Mouse (Mus musculus): ENCODE results near the gene Panx1. TPM values are rescaled to one million over a fixed set of nuclear protein-coding genes. Genes with fewer than 3 reads are reported as not detected.

Panx1 gene
- polyA plus RNA-seq, 1 experiment: 177 TPM

DNA sequence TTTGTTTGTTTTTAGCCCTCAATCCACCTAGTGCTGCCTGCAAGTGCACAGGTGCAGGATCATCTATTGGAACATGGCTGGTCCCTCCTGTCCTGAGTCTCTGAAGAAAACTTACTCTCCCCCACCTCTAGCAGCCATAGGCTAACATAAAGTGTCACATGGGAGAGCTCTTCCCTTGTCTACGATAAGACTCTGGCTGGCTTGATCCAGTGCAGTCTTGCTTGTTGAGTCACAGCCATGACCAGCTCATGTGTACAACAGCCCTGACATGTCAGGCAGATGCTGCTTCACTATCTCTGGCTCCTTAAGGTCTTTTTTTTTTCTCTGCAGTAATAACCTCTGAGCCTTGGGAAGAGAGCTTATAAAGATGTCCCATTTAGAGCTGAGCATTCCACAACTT lies 77.7 kb downstream of the Panx1 start:
- TF ChIP-seq CTCF (IDR thresholded peaks at IDR 0.05; ENCODE audit: borderline replicate concordance, extremely low read depth, insufficient read depth, insufficient read length): no peak
- no peak for TF ChIP-seq POLR2A (IDR thresholded peaks at IDR 0.05; ENCODE audit: borderline replicate concordance, extremely low read depth, insufficient read depth, insufficient read length, poor library complexity, severe bottlenecking)
- DNase-seq (ENCODE audit: low read depth): no peak

DNA sequence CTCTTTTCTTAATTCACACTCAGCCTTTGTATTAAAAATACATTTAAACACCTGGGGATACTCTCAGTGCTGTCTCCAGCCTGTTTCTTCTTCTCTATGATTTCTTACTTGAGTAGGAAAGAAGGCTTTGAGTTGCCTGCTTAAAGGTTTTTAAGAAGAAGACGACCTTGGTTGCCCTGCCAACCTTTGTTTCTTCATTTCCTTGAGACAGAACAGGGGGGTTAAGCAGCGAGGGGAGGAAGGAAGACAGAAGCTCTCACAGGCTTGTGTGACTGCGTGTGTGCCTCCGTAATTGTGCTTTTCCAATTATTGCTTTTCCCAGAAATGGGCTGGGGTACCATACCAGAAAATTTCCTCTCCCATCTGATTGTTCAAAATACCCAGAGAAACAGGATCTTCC lies 78.5 kb downstream of the Panx1 start:
- TF ChIP-seq CTCF (IDR thresholded peaks at IDR 0.05; ENCODE audit: borderline replicate concordance, extremely low read depth, insufficient read depth, insufficient read length): no peak
- no peak for TF ChIP-seq POLR2A (IDR thresholded peaks at IDR 0.05; ENCODE audit: borderline replicate concordance, extremely low read depth, insufficient read depth, insufficient read length, poor library complexity, severe bottlenecking)
- DNase-seq (ENCODE audit: low read depth): no peak

DNA sequence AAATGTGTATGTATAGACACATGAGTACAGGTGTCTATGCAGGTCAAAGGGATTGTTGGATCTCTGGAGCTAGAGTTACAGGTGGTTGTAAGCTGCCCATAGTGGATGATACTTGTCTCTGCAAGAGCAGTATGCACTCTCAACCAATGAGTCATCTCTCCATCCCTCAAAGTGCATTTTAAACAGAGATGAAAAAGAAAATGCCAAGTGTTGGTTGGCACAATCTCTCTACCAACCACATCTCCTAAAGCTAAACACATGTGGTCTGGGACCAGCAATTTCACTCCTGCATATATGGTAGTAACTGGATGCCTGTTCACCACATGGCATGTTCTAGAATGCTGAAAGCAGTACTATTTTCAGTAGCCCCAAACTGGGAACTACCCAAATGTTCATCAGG lies 79.9 kb downstream of the Panx1 start:
- DNase-seq (ENCODE audit: low read depth): no peak
- TF ChIP-seq CTCF (IDR thresholded peaks at IDR 0.05; ENCODE audit: borderline replicate concordance, extremely low read depth, insufficient read depth, insufficient read length) (no peak), POLR2A (IDR thresholded peaks at IDR 0.05; ENCODE audit: borderline replicate concordance, extremely low read depth, insufficient read depth, insufficient read length, poor library complexity, severe bottlenecking) (no peak)

DNA sequence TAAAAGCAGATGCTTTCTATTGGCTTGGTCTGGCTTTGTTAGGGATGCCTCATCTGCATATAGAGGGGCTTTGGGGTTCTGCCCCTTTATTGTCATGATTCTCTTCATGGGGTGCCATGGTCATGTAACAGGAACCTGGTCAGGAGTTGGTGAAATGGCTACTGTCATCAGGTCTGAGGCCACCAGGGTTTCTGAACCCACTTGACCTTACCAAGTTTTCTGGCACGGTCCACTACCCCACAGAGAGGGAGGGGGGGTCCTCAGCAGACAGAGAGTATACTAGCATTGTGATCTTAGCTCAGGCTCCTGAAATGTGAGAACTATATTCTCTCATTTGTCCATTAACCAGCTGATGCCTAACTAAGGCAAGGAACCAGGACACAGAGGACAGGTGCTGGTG lies 82.5 kb downstream of the Panx1 start:
- no peak for DNase-seq (ENCODE audit: low read depth)
- TF ChIP-seq CTCF (IDR thresholded peaks at IDR 0.05; ENCODE audit: borderline replicate concordance, extremely low read depth, insufficient read depth, insufficient read length) (no peak), POLR2A (IDR thresholded peaks at IDR 0.05; ENCODE audit: borderline replicate concordance, extremely low read depth, insufficient read depth, insufficient read length, poor library complexity, severe bottlenecking) (no peak)

DNA sequence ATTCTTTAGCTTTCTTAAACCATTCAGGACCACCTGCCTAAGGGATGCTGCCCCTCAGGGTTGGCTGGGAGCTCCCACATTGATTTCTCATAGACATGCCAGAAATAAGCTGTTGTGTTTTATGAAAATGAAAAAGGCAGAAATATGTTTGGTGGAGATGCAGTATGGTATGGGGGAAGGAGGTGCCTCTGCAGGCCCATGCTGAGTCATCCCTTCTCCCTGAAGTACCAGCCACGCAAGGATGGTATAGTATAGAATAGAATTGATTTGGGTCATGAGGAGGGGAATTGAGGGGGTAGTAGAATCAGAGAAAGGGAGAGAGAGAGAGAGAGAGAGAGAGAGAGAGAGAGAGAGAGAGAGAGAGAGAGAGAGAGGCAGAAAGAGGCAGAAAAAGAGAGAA lies 90.6 kb downstream of the Panx1 start:
- no peak for DNase-seq (ENCODE audit: low read depth)

More for the DNA sequence above, 90.6 kb downstream of the Panx1 start:
- TF ChIP-seq POLR2A (IDR thresholded peaks at IDR 0.05; ENCODE audit: borderline replicate concordance, extremely low read depth, insufficient read depth, insufficient read length, poor library complexity, severe bottlenecking): no peak
- no peak for TF ChIP-seq CTCF (IDR thresholded peaks at IDR 0.05; ENCODE audit: borderline replicate concordance, extremely low read depth, insufficient read depth, insufficient read length)

Other genes starting within 250 kb of the Panx1 start
- 1.6 and 2.2 TPM in 2 replicates for gene Gpr83, start 185.3 kb downstream of the Panx1 start, polyA plus RNA-seq (2012; rRNA removed)
- gene Izumo1r, start 141.5 kb downstream of the Panx1 start, polyA plus RNA-seq (2012; rRNA removed): not detected in 2 replicates
- 0.01 TPM in 1 of 2 replicates, not detected in the other for gene Hephl1, start 66.6 kb upstream of the Panx1 start, polyA plus RNA-seq (2012; rRNA removed)
- 12.8 and 17.0 TPM in 2 replicates for gene Vstm5, start 193.6 kb upstream of the Panx1 start, polyA plus RNA-seq (2012; rRNA removed)
- 46.2 and 62.8 TPM in 2 replicates for gene Med17, start 234.5 kb upstream of the Panx1 start, polyA plus RNA-seq (2012; rRNA removed)

Measured in brain, embryonic 14.5 days (tissue).